8 mouse cellular contexts compared by ENCODE assay signal in the genomic region with DNA sequence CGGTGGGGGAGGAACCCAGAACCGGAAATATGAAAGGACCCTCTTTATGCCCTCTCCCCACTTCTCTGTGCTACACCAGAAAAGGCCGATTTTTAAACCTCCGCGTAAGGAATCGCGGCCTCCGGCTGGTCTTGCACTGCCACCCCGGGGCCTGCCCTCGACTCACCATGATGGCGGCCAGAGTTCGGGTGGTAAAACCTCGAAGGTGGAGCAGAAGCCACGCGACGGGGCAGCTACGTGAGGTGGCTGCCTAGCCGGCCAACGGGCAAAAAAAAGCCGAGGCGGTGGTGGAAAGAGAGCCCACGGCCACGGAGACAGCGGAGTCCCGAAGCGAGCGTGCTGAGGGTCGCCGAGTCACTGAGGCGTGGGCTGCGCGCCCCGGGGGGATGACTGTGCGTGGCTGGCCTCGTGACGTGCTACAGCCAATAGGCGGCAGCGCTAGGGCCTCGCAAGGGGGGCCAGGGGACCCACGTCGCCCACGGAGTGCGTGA. TPM values are rescaled to one million over a fixed set of nuclear protein-coding genes. Genes with fewer than 3 reads are reported as not detected.
DNase-seq lines count a peak whose midpoint lies in the region; ATAC-seq and TF ChIP-seq lines count a peak whose summit lies in the region.

A gene (minus strand): TSS at position 396 of the 491 bp plus-strand sequence.

- H3K9me3 ChIP-seq in heart, embryonic 11.5 days (replicated peaks; ENCODE audit: control insufficient read depth, low read length) = peaks cover 5% of the 10 kb centered on the region
- H3K9me3 ChIP-seq in embryonic facial prominence, embryonic 13.5 days = peaks cover 10% of the 10 kb centered on the region
- peaks cover 7% of the 10 kb centered on the region; the same call in 1 of the 2 replicates for H3K9me3 ChIP-seq in limb, embryonic 11.5 days (ENCODE audit: control insufficient read depth, low read length)

- peak within 1 kb of the TSS; percentile 73 for H3K9ac ChIP-seq in heart, embryonic 11.5 days (ENCODE audit: low read depth, low read length)
- peak within 1 kb of the TSS; percentile 72 for H3K9ac ChIP-seq in embryonic facial prominence, embryonic 13.5 days
- H3K9ac ChIP-seq in limb, embryonic 11.5 days (ENCODE audit: low read length) = peak within 1 kb of the TSS; percentile 32

- peak within 1 kb of the TSS; percentile 47 for H3K4me3 ChIP-seq in heart, embryonic 11.5 days (ENCODE audit: low read depth, low read length)
- peak within 1 kb of the TSS; percentile 49 for H3K4me3 ChIP-seq in embryonic facial prominence, embryonic 13.5 days
- H3K4me3 ChIP-seq in limb, embryonic 11.5 days (ENCODE audit: low read depth, low read length) = peak within 1 kb of the TSS; percentile 31
- H3K4me3 ChIP-seq in small intestine, adult 2 months (ENCODE audit: low read depth, low read length) = peak within 1 kb of the TSS; percentile 67

- no peaks in the 10 kb centered on the region for H3K27me3 ChIP-seq in heart, embryonic 11.5 days (ENCODE audit: control insufficient read depth, insufficient read depth, low read length)
- no peaks in the 10 kb centered on the region for H3K27me3 ChIP-seq in embryonic facial prominence, embryonic 13.5 days
- H3K27me3 ChIP-seq in limb, embryonic 11.5 days (ENCODE audit: control insufficient read depth, insufficient read depth, low read length) = no peaks in the 10 kb centered on the region
- H3K27me3 ChIP-seq in small intestine, adult 2 months (ENCODE audit: control insufficient read depth, insufficient read depth, low read length) = no peaks in the 10 kb centered on the region

- WGBS in heart, embryonic 11.5 days (ENCODE audit: insufficient replicate concordance) = 89% methylated on average over 43 of the region's 43 CpGs
- WGBS in embryonic facial prominence, embryonic 13.5 days = 91% methylated on average over 43 of the region's 43 CpGs
- WGBS in limb, embryonic 11.5 days = 90% methylated on average over 43 of the region's 43 CpGs
- WGBS in small intestine, adult 2 months = 95% methylated on average over 43 of the region's 43 CpGs

- TF ChIP-seq CTCF in small intestine, adult 2 months (IDR thresholded peaks at IDR 0.05; ENCODE audit: extremely low read depth, insufficient read length, insufficient replicate concordance, low read depth, low read length) = no peak

- H3K27ac ChIP-seq in heart, embryonic 11.5 days (ENCODE audit: low read depth, low read length) = peak within 1 kb of the TSS; percentile 71
- peak within 1 kb of the TSS; percentile 76 for H3K27ac ChIP-seq in embryonic facial prominence, embryonic 13.5 days
- H3K27ac ChIP-seq in limb, embryonic 11.5 days (replicated peaks; ENCODE audit: low read depth, low read length) = no peak within 1 kb of the TSS
- 0 out of 2 replicates have a peak within 1 kb of the TSS, but pooled peaks have one; percentile 10 for H3K27ac ChIP-seq in small intestine, adult 2 months (ENCODE audit: insufficient read depth, low read depth, low read length)

- DNase-seq in heart, adult 8-10 months (ENCODE audit: low spot score) = no peak
- peak; percentile 22 for DNase-seq in CD4-positive helper T cell, adult 2 months (ENCODE audit: low read depth, low spot score)
- DNase-seq in limb, embryonic 11.5 days (ENCODE audit: low spot score) = no peak
- no peak for DNase-seq in urinary bladder, postnatal 4 days (ENCODE audit: low spot score in 2 of 2)
- DNase-seq in embryo, embryonic 11 days = no peak

- no peaks in the 10 kb centered on the region for H3K4me1 ChIP-seq in heart, embryonic 11.5 days (ENCODE audit: control insufficient read depth, insufficient read depth, low read length)
- 0 out of 2 replicates have a peak, but pooled peaks cover 2% of the 10 kb centered on the region for H3K4me1 ChIP-seq in embryonic facial prominence, embryonic 13.5 days
- no peaks in the 10 kb centered on the region for H3K4me1 ChIP-seq in limb, embryonic 11.5 days (ENCODE audit: control insufficient read depth, insufficient read depth, low read length)
- peaks cover 3% of the 10 kb centered on the region for H3K4me1 ChIP-seq in small intestine, adult 2 months (ENCODE audit: control insufficient read depth, insufficient read depth, insufficient read length, low read length)

- ATAC-seq in heart, embryonic 11.5 days (replicated peaks; ENCODE audit: insufficient number of reproducible peaks, low FRiP score, low TSS enrichment) = no peak
- ATAC-seq in embryonic facial prominence, embryonic 13.5 days (ENCODE audit: insufficient number of reproducible peaks, insufficient read depth, low FRiP score, low TSS enrichment, low read depth) = 0 out of 2 replicates have a peak, but pooled peaks have one; percentile 22
- no peak for ATAC-seq in limb, embryonic 11.5 days (ENCODE audit: insufficient number of reproducible peaks, low FRiP score, low TSS enrichment, low read depth)

- peak within 1 kb of the TSS; percentile 64 for H3K4me2 ChIP-seq in heart, embryonic 11.5 days
- peak within 1 kb of the TSS; percentile 68 for H3K4me2 ChIP-seq in embryonic facial prominence, embryonic 13.5 days
- peak within 1 kb of the TSS; percentile 41 for H3K4me2 ChIP-seq in limb, embryonic 11.5 days (ENCODE audit: low read depth, severe bottlenecking)

- H3K36me3 ChIP-seq in heart, embryonic 11.5 days (ENCODE audit: control insufficient read depth, insufficient read depth, low read length) = no peaks in the 10 kb centered on the region
- H3K36me3 ChIP-seq in embryonic facial prominence, embryonic 13.5 days = peaks cover 6% of the 10 kb centered on the region; the same call in 1 of the 2 replicates
- no peaks in the 10 kb centered on the region for H3K36me3 ChIP-seq in limb, embryonic 11.5 days (ENCODE audit: control insufficient read depth, insufficient read depth, low read length)
- H3K36me3 ChIP-seq in small intestine, adult 2 months (ENCODE audit: control insufficient read depth, insufficient read depth, low read length) = no peaks in the 10 kb centered on the region

- no peak for TF ChIP-seq POLR2A in small intestine, adult 2 months (IDR thresholded peaks at IDR 0.05; ENCODE audit: low read depth, low read length)

RNA-seq across cellular contexts. Expression of the gene that starts here (rescaled TPM):
- polyA plus RNA-seq in heart, embryonic 11.5 days (2014; fragmentation: Nextera tagmentation; extraction: Ambion mirVana) = 0.50 and 0.65 TPM in 2 replicates
- under 1 TPM in 2 of 4 experiments, not detected in 2; 0.20 to 0.44 TPM for total RNA-seq in heart, adult 8-10 months (2022)
- polyA plus RNA-seq in embryonic facial prominence, embryonic 13.5 days (2015; fragmentation: Nextera tagmentation; extraction: Ambion mirVana) = 0.44 and 0.58 TPM in 2 replicates
- polyA plus RNA-seq in limb, embryonic 11.5 days (2014; fragmentation: Nextera tagmentation; extraction: Ambion mirVana) = 0.16 TPM in 1 of 2 replicates, not detected in the other
- polyA plus RNA-seq in small intestine, adult 2 months (2012; rRNA removed) = not detected in 2 replicates

Comparison
In these comparisons a context has a peak if more than half of its experiments do, and no peak if none do; other contexts are left out.
1. Peak in ATAC-seq, H3K4me3 ChIP-seq, H3K27ac ChIP-seq, H3K9ac ChIP-seq and H3K4me2 ChIP-seq in embryonic facial prominence, embryonic 13.5 days; RNA of the gene not detected or under 1 TPM.